Mouse (Mus musculus) lung, postnatal 0 days (tissue): ENCODE measurements around the gene Cry1.

ENCODE experiments used
- CTCF ChIP-seq: IDR thresholded peaks from 2 replicates; pipeline ENCODE4 v1.5.1; 2016; ENCODE audit warnings: antibody characterized with exemption, mild to moderate bottlenecking
- EP300 ChIP-seq: IDR thresholded peaks from 2 replicates; pipeline ENCODE4 v1.6.1; 2016; ENCODE audit warnings: antibody characterized with exemption, mild to moderate bottlenecking, control low read depth

- TF ChIP-seq CTCF (no peak), EP300 (no peak)
These were observed 5.8 kb upstream of the Cry1 start for GRCm38 (mm10) chr10:85190652-85191051.
